Mouse (Mus musculus): ENCODE data around the gene Ccnd3.
A peak's percentile ranks its signal among the peaks of the same experiment; 100 is the strongest.

Ccnd3 gene

GRCm38 (mm10) chr17:47551049-47551448 is 46.2 kb downstream of the Ccnd3 start:
- DNase-seq (ENCODE audit: low read depth): no peak

GRCm38 (mm10) chr17:47552994-47553393 is 48.1 kb downstream of the Ccnd3 start:
- DNase-seq (ENCODE audit: low read depth): no peak

GRCm38 (mm10) chr17:47554621-47555020 is 49.8 kb downstream of the Ccnd3 start:
- no peak for DNase-seq (ENCODE audit: low read depth)

- no peak for DNase-seq (ENCODE audit: low read depth)
These were observed 52.3 kb downstream of the Ccnd3 start for GRCm38 (mm10) chr17:47557179-47557578.

- no peak for DNase-seq (ENCODE audit: low read depth)
These were observed 54.9 kb downstream of the Ccnd3 start for GRCm38 (mm10) chr17:47559726-47560125.

GRCm38 (mm10) chr17:47562875-47563274 is 58.0 kb downstream of the Ccnd3 start:
- no peak for DNase-seq (ENCODE audit: low read depth)

- no peak for DNase-seq (ENCODE audit: low read depth)
These were observed 59.8 kb downstream of the Ccnd3 start for GRCm38 (mm10) chr17:47564612-47565011.

- no peak for DNase-seq (ENCODE audit: low read depth)
These were observed 61.3 kb downstream of the Ccnd3 start for GRCm38 (mm10) chr17:47566133-47566532.

GRCm38 (mm10) chr17:47567271-47567670 is 62.4 kb downstream of the Ccnd3 start:
- no peak for DNase-seq (ENCODE audit: low read depth)

- DNase-seq (ENCODE audit: low read depth): no peak
These were observed 63.5 kb downstream of the Ccnd3 start for GRCm38 (mm10) chr17:47568389-47568788.

- no peak for DNase-seq (ENCODE audit: low read depth)
These were observed 64.2 kb downstream of the Ccnd3 start for GRCm38 (mm10) chr17:47568951-47569527.

- no peak for DNase-seq (ENCODE audit: low read depth)
These were observed 66.8 kb downstream of the Ccnd3 start for GRCm38 (mm10) chr17:47571621-47572020.

GRCm38 (mm10) chr17:47572436-47572835 is 67.6 kb downstream of the Ccnd3 start:
- DNase-seq (ENCODE audit: low read depth): no peak

GRCm38 (mm10) chr17:47574028-47574427 is 69.2 kb downstream of the Ccnd3 start:
- DNase-seq (ENCODE audit: low read depth): no peak

GRCm38 (mm10) chr17:47574830-47575229 is 70.0 kb downstream of the Ccnd3 start:
- no peak for DNase-seq (ENCODE audit: low read depth)

- DNase-seq (ENCODE audit: low read depth): no peak
These were observed 73.8 kb downstream of the Ccnd3 start for GRCm38 (mm10) chr17:47578655-47579054.

GRCm38 (mm10) chr17:47580962-47581361 is 76.1 kb downstream of the Ccnd3 start:
- no peak for DNase-seq (ENCODE audit: low read depth)

GRCm38 (mm10) chr17:47588517-47588916 is 83.7 kb downstream of the Ccnd3 start:
- no peak for DNase-seq (ENCODE audit: low read depth)

GRCm38 (mm10) chr17:47591073-47591472 is 86.2 kb downstream of the Ccnd3 start:
- no peak for DNase-seq (ENCODE audit: low read depth)

- peak; percentile 99 for DNase-seq (ENCODE audit: low read depth)
These were observed 88.5 kb downstream of the Ccnd3 start for GRCm38 (mm10) chr17:47593215-47593853.

- no peak for DNase-seq (ENCODE audit: low read depth)
These were observed 89.0 kb downstream of the Ccnd3 start for GRCm38 (mm10) chr17:47593854-47594182.

GRCm38 (mm10) chr17:47594183-47594968 is 89.5 kb downstream of the Ccnd3 start:
- peak; percentile 49 for DNase-seq (ENCODE audit: low read depth)

GRCm38 (mm10) chr17:47594969-47595247 is 90.1 kb downstream of the Ccnd3 start:
- DNase-seq (ENCODE audit: low read depth): no peak
